Mouse (Mus musculus) cerebellum, adult 11-12 months (tissue): ENCODE results near the gene Scd3.

Experiments used
- DNase-seq: peaks from one replicate; pipeline ENCODE4 v3.0.0; 2022

The Scd3 gene

DNA sequence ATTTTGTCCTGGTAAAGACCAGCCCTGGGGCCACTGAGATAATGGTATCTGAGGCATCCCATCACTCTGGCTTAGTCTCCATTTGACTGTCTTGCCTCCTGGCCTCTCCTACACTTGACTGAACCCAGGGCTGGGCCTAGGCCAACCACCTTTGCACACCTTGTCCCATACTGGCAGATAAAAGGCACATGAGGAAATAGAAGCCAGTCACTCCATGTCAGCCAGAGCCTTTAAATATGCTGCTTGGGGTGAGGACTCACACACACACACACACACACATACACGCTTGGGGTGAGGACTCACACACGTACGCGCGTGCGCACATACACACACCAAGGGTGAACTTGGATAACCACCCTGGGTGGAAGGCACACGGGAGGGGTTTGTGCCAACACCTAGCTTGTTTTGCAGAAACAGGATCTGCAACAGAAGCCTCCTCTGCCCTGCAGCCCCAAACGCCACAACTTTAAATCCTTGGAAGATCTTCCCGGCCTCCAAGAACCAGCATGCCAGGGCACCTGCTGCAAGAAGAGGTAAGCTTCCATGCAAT lies at the start of gene Scd3:
Gene Scd3, plus strand, starts transcription at position 255 of the 550 bp plus-strand sequence.
- no peak for DNase-seq

GRCm38 (mm10) chr19:44153781-44154180 lies 49.3 kb upstream of the Scd3 start:
- DNase-seq: no peak

DNA sequence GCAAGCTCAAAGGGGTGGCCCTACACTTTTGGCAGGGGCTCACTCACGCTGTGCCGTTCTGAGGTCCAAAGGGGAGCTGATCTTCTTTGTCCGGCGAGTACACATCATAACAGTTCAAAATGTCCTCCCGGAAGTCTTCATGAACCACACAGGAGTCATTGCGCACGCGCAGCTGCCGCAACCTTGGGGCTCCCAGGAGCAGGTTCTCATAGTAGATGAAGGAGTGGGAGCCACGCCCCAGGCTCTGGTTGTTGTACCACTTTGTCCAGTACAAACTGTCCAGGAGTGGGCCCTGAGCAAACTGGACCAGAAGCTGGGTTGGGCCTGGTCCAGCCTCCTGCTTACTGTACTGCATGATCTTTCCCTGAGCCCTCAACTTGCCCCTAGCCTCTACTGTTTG lies 46.1 kb upstream of the Scd3 start:
- DNase-seq: no peak

- no peak for DNase-seq
These were observed 43.7 kb upstream of the Scd3 start for GRCm38 (mm10) chr19:44159386-44159785.

GRCm38 (mm10) chr19:44161515-44161914 lies 41.6 kb upstream of the Scd3 start:
- no peak for DNase-seq

GRCm38 (mm10) chr19:44174835-44175234 lies 28.2 kb upstream of the Scd3 start:
- DNase-seq: no peak

GRCm38 (mm10) chr19:44176741-44177140 lies 26.3 kb upstream of the Scd3 start:
- no peak for DNase-seq

DNA sequence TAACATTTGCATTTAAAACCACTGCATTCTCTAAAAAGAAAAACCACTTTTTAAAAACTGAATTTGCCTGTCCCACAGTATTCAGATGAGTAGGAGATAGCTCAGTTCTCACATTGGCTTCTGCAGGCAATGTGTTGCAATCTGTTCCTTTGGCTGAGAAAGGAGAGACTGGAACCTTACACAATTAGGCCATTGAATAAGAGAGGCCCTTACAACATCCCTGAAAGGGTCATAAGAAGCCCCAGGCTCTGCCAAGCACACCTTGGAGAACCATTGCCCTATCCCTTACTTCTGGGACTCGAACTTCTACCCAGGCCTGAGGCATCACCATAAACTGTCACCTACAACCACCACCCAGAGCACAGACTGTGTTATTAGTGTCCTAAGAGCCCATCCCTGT lies 22.6 kb upstream of the Scd3 start:
- no peak for DNase-seq

- DNase-seq: no peak
These were observed 19.1 kb upstream of the Scd3 start for GRCm38 (mm10) chr19:44183968-44184367.

- DNase-seq: no peak
These were observed 14.0 kb upstream of the Scd3 start for GRCm38 (mm10) chr19:44189056-44189455.

GRCm38 (mm10) chr19:44192342-44192741 lies 10.7 kb upstream of the Scd3 start, which contains the start of gene Pkd2l1:
Pkd2l1 (minus strand) TSS chr19:44192442.
- DNase-seq: no peak

- DNase-seq: no peak
These were observed 9.2 kb upstream of the Scd3 start for GRCm38 (mm10) chr19:44193906-44194305.

DNA sequence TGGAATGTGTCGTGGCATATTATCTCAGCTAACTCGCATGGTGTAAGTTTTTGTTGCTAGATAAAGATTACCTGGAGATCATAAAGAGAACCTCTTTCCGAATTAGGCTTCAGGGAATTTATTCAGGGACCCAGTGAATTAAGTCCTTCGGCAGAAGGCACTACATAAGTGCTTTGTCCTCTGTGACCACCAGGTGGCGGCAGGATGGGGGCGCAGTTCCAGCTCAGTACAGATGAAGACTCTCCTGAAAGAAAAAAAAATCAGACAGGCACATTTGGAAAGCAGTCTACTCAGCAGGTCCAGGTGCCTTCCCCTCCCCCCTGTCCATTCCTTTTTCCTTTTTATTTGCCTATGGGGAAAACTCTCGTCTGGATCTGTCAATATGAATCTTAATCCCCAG lies 7.9 kb upstream of the Scd3 start:
- peak; percentile 61 for DNase-seq

DNA sequence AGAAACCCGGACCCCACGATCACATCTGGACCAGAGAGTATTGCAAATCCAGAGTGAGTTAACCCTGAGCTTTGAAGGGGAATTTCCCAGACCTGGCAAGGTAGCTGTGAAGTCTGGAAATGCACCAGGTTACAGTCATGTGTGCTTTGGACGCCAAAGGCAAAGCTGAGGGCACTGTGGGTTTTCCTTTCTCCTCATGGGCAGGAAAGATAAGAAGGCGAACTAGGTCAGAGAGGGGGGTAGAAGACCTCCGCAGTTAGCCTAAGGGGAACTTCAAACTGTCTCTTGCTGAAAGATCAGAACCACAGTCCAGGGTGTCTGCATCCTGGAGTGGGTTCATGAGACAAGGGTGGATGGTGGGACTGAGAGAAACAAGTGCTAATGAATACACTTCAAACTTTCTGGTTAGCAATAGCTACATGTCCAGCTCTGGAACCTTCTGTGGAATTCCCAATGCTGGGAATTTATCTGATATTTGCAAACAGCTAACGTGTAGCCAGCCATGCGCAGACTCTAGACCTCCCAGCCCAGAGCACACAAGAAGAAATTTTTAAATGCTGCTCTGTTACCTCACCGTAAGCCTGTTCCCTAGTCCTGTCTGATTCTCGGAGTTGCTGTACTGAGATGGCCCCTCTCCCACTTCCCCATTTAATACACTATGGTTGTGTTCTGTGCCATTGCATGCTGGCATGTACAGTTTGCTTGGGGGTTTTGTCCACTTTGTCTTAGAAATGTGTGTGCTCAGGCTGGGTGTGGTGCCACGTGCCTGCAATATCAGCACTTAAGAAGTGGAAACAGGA lies 5.8 kb upstream of the Scd3 start:
- no peak for DNase-seq

DNA sequence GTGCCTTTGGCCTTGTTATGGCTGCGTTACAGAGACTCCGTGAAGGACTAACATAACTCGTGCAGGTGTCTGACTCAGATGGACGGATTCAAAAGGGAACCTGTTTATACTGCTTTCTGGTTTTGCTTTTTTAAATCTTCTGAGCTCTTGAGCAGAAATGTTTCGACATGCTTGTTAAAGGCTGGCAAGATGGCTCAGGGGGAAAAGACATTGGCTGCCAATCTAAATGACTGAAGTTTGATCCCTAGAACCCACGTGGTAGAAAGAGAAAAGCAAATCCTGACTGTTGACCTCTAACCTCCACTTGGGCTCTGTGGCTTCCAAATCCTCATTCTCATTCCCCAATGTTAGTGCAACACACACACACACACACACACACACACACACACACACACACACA lies 4.6 kb upstream of the Scd3 start:
- DNase-seq: no peak

- DNase-seq: no peak
These were observed 4.1 kb upstream of the Scd3 start for GRCm38 (mm10) chr19:44198964-44199363.

DNA sequence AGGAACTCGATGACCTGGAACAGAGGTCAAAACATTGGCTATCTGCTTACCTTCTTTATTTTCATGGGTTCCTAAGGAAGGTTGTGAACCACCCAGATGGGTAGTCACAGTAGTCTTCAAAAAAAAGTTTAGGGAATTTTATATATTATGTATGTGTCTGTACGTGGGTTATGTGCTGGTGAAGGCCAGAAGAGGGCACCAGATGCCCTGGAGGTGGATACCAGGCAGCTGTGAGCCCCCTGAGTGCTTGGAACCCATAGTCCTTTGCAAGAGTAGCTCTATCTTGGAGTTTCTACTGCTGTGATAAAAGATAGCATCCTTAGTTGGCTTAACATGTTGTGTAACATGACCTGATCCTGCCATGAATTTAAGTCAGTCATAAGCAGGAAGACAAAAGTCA lies 4.0 kb downstream of the Scd3 start:
- no peak for DNase-seq

DNA sequence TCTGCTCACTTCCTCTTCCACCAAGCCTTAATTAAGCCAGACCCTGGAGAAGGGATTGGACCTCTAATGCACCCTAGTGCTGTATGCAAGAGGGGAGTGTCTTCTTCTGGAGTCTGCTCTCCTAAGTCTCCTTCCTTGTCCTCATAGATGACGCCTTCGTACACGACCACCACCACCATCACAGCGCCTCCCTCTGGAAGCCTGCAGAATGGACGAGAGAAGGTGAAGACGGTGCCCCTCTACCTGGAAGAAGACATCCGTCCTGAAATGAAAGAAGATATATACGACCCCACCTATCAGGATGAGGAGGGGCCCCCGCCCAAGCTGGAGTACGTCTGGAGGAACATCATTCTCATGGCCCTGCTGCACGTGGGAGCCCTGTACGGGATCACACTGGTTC lies 12.2 kb downstream of the Scd3 start:
- DNase-seq: no peak

GRCm38 (mm10) chr19:44217958-44218525 lies 15.0 kb downstream of the Scd3 start:
- DNase-seq: no peak

GRCm38 (mm10) chr19:44225728-44226127 lies 22.7 kb downstream of the Scd3 start:
- DNase-seq: no peak

GRCm38 (mm10) chr19:44229776-44230175 lies 26.7 kb downstream of the Scd3 start:
- no peak for DNase-seq

DNA sequence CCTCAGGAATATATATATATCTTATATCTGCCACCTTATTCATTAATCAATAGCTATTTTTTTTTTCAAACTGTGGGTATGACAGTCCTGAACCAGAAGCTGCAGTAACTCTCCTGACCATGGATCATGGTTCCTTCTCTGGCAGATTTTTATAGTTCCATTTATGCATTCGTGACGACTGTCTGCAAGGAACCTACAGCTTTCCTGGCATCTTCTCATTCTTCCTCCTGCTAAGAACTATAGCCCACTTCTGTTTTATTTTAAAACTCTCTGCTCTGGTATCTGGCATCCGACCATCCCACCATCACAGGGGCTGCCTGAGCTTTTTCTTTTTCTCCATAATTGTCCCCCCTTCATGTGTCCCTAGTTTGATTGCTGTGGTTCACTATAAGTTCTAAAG lies 27.1 kb downstream of the Scd3 start:
- DNase-seq: no peak

DNA sequence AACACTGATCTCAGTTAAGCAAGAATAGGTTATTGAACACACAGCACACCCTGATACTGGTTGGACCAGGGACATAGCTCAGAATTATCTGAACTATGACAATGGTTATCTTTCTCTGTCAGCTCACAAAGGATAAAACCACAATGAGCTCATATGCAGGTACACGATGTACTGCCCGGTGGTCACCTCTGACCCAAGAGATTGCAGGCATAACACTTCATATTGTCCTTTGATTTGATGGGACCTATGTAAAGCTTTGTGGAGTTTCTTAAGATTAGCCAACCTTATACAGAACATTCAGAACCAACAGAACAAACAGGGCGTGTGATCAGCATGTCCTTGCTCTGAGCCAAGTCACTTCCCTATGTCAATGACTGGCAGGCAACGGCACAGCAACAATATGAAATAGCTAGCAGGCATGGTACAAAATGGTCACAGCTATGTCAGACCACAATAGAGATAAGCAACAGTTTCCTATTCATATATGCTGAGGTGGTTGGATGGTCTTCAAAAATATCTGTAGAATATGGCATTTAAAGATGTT lies 28.6 kb downstream of the Scd3 start:
- no peak for DNase-seq

DNA sequence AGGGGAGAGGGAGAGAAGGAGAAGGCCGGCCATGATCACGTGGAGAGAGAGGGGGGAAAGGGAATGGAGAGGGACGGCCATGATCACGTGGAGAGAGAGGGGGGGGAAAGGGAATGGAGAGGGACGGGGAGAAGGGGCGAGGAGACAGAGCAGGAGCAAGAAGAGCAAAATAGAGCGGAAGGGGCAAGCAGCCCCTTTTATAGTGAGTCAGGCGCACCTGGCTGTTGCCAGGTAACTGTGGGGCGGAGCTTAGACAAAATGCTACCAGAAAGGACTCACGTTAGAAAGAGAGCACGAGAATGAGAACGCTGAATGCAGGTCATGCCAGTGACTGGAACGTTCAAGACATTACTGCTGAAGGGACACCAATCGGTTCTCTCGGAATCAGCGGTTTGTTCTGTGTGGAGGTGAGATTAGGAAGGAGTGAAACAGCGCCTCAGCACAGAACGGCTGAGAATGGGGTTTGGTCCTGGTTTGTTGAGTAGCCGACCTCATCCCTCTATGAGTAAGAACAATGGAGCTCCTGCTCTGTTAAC lies 34.5 kb downstream of the Scd3 start:
- no peak for DNase-seq
